Mouse (Mus musculus) bone marrow, adult 2 months (tissue): ENCODE data around the gene Zbtb32.

Source experiments
- CTCF ChIP-seq: fragments of 200-500 bp; IDR thresholded peaks from 2 replicates; pipeline ENCODE4 v1.5.1; 2011; ENCODE audit warnings: low read length, control low read depth; ENCODE audit not compliant: control insufficient read depth, insufficient read depth
- POLR2A ChIP-seq: fragments of 200-500 bp; IDR thresholded peaks from 2 replicates; pipeline ENCODE4 v1.6.1; 2011; ENCODE audit warnings: low read depth, mild to moderate bottlenecking, control low read depth, low read length, borderline replicate concordance; ENCODE audit not compliant: control insufficient read depth

DNA sequence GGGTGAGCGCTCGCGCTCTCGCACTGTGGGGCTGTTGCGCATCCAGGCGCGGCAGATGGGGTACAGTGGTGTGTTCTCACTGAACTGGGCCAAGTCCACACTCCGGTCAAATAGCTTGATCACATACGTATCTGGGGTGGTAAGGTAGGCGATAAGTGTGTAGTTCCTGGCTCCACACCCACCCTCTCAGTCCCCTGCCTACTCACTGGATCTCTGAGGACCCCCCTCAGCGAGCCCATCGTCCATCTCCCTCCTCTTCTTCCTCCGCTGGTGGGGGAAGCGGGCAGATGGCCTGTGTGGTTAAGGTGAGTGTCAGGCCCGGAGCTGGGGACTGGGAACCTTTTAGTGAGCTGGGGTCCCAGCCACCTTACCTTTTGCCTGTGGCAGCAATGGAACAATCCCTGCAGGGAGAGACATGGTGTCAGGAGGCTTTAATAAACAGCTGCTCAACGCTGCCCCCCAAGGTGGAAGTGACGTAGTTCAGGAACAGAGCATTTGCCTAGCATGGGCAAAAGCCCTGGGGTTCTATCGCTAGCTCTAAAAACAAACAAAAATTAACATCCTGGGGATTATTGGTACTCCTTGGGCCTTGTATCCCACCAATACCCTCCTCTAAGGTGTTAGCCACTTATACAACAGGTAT lies 41.7 kb downstream of the Zbtb32 start:
- TF ChIP-seq CTCF, result 0 out of 2 replicates have a peak, but pooled peaks have one; percentile 23
- TF ChIP-seq POLR2A, result no peak
